Mouse (Mus musculus): Measurements from ENCODE around the gene Oas1e. TPM values are rescaled to one million over a fixed set of nuclear protein-coding genes. Genes with fewer than 3 reads are reported as not detected.

Gene Oas1e
- total RNA-seq, 2 experiments from 2014 or later = not detected

- no peak for DNase-seq
- intact Hi-C loops (cut with DNase I) = no loop called here
Measured at GRCm38 (mm10) chr5:120777478-120777877, 17.9 kb downstream of the Oas1e start, which contains the start of gene Oas3. Gene Oas3, minus strand, starts transcription at chr5:120777661.

DNA sequence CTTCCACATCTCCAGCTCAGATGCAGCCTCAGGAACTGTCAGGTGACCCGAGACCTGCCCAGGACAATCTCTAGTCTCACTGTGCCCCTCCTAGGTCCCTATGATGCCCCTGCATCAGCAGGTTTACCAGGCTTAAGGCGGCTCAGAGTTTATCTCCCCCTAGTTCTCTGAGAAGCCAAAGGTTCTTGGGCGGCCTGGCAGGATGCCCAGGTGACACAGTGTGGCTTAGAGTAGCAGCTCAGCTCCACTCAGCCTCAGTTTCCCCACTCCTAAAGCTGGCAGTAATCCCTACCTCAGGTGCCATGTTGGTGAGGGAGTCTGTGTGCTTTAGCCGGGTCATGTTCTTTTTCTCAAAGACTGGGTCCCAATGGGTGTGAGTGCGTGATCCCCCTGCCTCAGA, 18.5 kb downstream of the Oas1e start:
- no peak for DNase-seq
- intact Hi-C loops (cut with DNase I) = no loop called here

DNA sequence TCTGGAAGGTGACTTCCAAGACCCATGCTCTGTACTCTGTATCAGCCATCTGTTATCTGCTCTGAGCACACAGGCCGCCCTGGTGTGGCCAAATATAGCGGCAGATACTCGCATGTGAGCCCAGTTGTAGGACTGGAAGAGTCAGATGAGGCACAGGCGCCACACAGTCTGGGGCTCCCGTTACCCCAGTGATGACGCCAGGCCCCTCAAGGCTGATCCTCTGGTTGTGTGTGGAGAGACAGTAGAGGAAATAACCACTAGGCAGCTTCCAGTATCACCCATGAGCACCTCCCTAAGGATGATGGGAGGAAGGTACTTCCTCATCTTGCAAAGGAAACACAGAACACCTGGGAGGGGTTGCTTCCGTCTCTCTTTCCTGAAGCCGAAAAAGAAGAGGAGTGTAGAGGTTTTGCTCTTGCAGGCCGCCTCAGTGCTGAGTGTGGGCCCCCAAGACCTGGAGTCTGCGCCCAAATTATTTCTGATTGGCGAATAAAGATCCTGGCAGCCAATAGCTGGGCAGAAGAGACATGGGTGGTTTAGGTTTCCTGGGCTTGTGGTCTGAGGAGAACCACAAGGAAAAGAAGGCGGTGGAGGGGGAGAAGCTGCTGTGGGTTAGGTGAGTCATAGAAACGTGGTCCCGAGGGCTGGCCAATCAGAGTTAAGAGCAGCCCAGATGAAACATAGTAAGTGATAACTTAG, 19.9 kb downstream of the Oas1e start:
- intact Hi-C loops (cut with DNase I) = no loop called here
- no peak for DNase-seq

GRCm38 (mm10) chr5:120769396-120769795, 25.9 kb downstream of the Oas1e start:
- intact Hi-C loops (cut with DNase I) = no loop called here
- no peak for DNase-seq

DNA sequence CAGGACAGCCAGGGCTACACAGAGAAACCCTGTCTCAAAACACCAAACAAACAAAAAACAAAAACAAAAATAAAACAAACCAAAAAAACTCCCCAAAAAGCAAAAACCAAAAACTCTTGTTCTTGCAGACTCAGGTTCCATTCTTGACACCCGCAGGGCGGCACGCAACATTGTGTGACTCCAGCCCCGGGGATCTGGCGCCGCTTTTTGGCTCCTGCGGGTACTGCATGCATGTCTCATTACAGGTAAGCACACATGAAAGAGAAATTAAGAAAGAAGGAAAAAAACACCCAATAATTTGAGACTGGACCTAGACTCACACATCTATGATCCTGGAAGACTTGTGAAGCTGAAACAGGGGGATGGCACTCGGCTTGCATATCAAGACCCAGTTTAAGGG, 30.3 kb downstream of the Oas1e start:
- intact Hi-C loops (cut with DNase I) = no loop called here
- DNase-seq = no peak

- DNase-seq = no peak
- intact Hi-C loops (cut with DNase I) = no loop called here
Measured at GRCm38 (mm10) chr5:120761901-120762300, 33.4 kb downstream of the Oas1e start.

GRCm38 (mm10) chr5:120754215-120754614, 41.1 kb downstream of the Oas1e start:
- intact Hi-C loops (cut with DNase I) = no loop called here
- no peak for DNase-seq

DNA sequence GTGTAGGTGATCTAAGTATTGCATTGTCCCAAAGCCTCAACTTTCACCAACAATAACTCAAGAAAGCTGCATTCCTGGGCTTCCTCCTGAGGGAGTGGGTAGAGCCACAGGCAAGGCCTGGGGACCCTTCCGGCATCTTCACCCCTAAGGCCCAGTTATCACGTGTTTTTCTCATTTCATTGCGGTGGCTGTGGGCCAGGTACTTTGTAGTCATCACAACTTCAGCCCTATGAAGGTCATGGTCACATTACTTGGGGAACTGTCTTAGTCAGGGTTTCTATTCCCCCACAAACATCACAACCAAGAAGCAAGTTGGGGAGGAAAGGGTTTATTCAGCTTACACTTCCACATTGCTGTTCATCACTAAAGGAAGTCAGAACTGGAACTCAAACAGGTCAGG, 42.5 kb downstream of the Oas1e start:
- intact Hi-C loops (cut with DNase I) = no loop called here

DNA sequence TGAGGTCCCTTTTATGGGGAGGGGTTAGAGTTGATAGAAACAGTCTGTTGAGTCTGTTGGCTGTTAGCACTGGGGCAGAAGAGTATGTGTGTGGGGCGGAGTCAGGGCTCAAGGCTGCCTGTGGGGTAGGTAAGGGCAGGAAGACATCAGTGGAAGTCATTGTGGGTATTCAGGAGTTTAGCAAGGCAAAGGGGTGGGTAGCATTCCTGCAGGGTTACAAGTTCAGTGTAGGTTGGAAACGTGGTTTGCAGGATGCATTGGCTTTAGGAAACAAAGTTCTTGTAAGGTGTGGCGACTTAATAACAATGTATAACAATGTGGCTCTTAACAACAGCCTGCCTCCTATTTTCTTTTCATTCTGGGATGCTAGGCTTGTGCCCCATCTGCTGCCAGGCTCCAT, 44.1 kb downstream of the Oas1e start:
- DNase-seq = no peak
- intact Hi-C loops (cut with DNase I) = no loop called here

More for the DNA sequence above, 42.5 kb downstream of the Oas1e start:
- DNase-seq = no peak

GRCm38 (mm10) chr5:120749688-120750087, 45.6 kb downstream of the Oas1e start, which contains the start of gene Oas2:
Gene Oas2, minus strand, starts transcription at chr5:120749853.
- peak; percentile 23 for DNase-seq

GRCm38 (mm10) chr5:120746451-120746850, 48.9 kb downstream of the Oas1e start:
- intact Hi-C loops (cut with DNase I) = loop anchor here (1.0 to 10.0 kb wide), 3 partner anchors 66 to 242 kb away; partner anchors contain the start of gene Plbd2
- DNase-seq = peak; percentile 44 to 49

More at GRCm38 (mm10) chr5:120749688-120750087, 45.6 kb downstream of the Oas1e start, which contains the start of gene Oas2:
- intact Hi-C loops (cut with DNase I) = loop anchor here (10.0 kb wide), 1 partner anchor 245 kb away; the partner anchor contains the start of gene Plbd2

- DNase-seq = peak in 1 of 2 experiments; percentile 26
- intact Hi-C loops (cut with DNase I) = loop anchor here (10.0 kb wide), 1 partner anchor 237 kb away; the partner anchor contains the start of gene Plbd2
Measured at GRCm38 (mm10) chr5:120742125-120742524, 53.2 kb downstream of the Oas1e start.

Other genes starting within 250 kb of the Oas1e start
- gene Tpcn1, start 206.9 kb downstream of the Oas1e start, total RNA-seq (2021) = 10 to 100 TPM; 32.5 to 36.0 TPM
- not detected for gene Iqcd, start 206.5 kb downstream of the Oas1e start, total RNA-seq (2021)
- gene Rita1, start 182.9 kb downstream of the Oas1e start, total RNA-seq (2021) = 10 to 100 TPM; 15.0 to 17.1 TPM
- 10 to 100 TPM; 22.2 to 24.3 TPM for gene Ddx54, start 182.8 kb downstream of the Oas1e start, total RNA-seq (2021)
- not detected for gene Cfap73, start 161.3 kb downstream of the Oas1e start, total RNA-seq (2021)
- gene Rasal1, start 146.7 kb downstream of the Oas1e start, total RNA-seq (2021) = not detected
- 1 to 10 TPM; 1.8 to 1.9 TPM for gene Dtx1, start 83.6 kb downstream of the Oas1e start, total RNA-seq (2021)
- gene Oas2, start 45.7 kb downstream of the Oas1e start, total RNA-seq (2021) = 1 to 10 TPM in 1 of 2 experiments, under 1 TPM in 1; 0.80 to 2.4 TPM
- gene Oas3, start 17.9 kb downstream of the Oas1e start, total RNA-seq (2021) = under 1 TPM in 1 of 2 experiments, not detected in 1; 0.51 TPM
- gene Oas1c, start 17.0 kb upstream of the Oas1e start, total RNA-seq (2021) = under 1 TPM; 0.62 to 0.89 TPM
- not detected for gene Oas1f, start 51.8 kb upstream of the Oas1e start, total RNA-seq (2021)
- gene Oas1h, start 65.9 kb upstream of the Oas1e start, total RNA-seq (2021) = not detected
- under 1 TPM in 1 of 2 experiments, not detected in 1; 0.73 TPM for gene Oas1g, start 92.1 kb upstream of the Oas1e start, total RNA-seq (2021)
- gene Oas1a, start 112.0 kb upstream of the Oas1e start, total RNA-seq (2021) = 1 to 10 TPM in 1 of 2 experiments, under 1 TPM in 1; 0.75 to 2.1 TPM
- gene Oas1d, start 119.0 kb upstream of the Oas1e start, total RNA-seq (2021) = not detected
- not detected for gene Rph3a, start 214.6 kb upstream of the Oas1e start, total RNA-seq (2021)

Data from heart, postnatal 36 days (tissue).